Mouse (Mus musculus): ENCODE results near the gene Gm14440.
"Not testable (repeated sequence)": the region's sequence is repeated elsewhere in the genome, so short reads cannot be mapped to it uniquely, and the experiment has no call there.

Gene Gm14440

DNA sequence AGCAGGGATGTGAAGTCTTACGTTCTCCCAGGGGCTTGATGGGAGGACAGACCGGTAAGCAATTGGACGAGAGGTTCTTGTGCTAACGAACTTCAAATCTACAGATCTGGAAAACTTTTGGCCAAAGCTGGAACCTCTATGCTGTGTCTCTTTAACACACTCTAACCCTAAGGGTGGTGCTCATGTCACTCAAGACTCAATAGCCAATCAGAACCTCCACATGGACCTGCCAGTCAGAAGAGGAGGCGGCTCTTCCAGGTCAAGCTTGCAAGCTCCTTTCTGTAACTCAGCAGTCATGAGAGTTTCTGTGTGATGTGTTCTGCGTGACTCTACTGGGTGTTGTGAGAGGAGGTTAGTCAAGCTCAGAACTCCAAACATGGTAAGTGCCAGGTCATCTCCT lies at the start of gene Gm14440:
Gene Gm14440 (plus strand): TSS at position 301 of the 400 bp plus-strand sequence.
- DNase-seq (ENCODE audit: low spot score in 2 of 2) = not testable (repeated sequence)
